In genomic region chr19:3645813-3646212, GRCm38 (mm10) we compare ENCODE assay signal across 13 mouse cellular contexts. TPM values are rescaled to one million over a fixed set of nuclear protein-coding genes. Genes with fewer than 3 reads are reported as not detected.
A peak's percentile ranks its signal among the peaks of the same experiment; 100 is the strongest.
DNase-seq lines count a peak whose midpoint lies in the region; ATAC-seq and TF ChIP-seq lines count a peak whose summit lies in the region.
"Had no signal": no experiment of that assay in that cellular context is flagged by ENCODE, and none has a peak within 500 bp of the region (broad histone marks: within the 10 kb centered on the region; RNA-seq: fewer than 3 reads in every experiment).

No protein-coding gene starts in this region.

- intact Hi-C loops in heart, postnatal 36 days (cut with DNase I): no loop called here
- intact Hi-C loops in left cerebral cortex, postnatal 10 days (cut with DNase I): no loop called here

- peaks cover 8% of the 10 kb centered on the region for H3K36me3 ChIP-seq in heart, embryonic 11.5 days (ENCODE audit: control insufficient read depth, insufficient read depth, low read length)
- peaks cover 37% of the 10 kb centered on the region for H3K36me3 ChIP-seq in megakaryocyte, embryonic 14.5 days (replicated peaks; ENCODE audit: low read length)
- H3K36me3 ChIP-seq in kidney, postnatal 0 days (ENCODE audit: insufficient read depth, low read length): peaks cover 26% of the 10 kb centered on the region
- no peaks in the 10 kb centered on the region for H3K36me3 ChIP-seq in hindbrain, embryonic 14.5 days (replicated peaks; ENCODE audit: control insufficient read depth, insufficient read depth)

- H3K4me2 ChIP-seq in heart, embryonic 11.5 days: no peak overlapping the region
- no peak overlapping the region for H3K4me2 ChIP-seq in kidney, postnatal 0 days (ENCODE audit: low read length)
- no peak overlapping the region for H3K4me2 ChIP-seq in hindbrain, embryonic 14.5 days (replicated peaks)
- H3K4me2 ChIP-seq: forebrain, embryonic 15.5 days had no signal

- peak overlapping the region; percentile 22; the same call in 1 of the 2 replicates for H3K9ac ChIP-seq in heart, embryonic 11.5 days (ENCODE audit: low read depth, low read length)
- no peak overlapping the region for H3K9ac ChIP-seq in kidney, postnatal 0 days (ENCODE audit: low read depth, low read length)
- no peak overlapping the region for H3K9ac ChIP-seq in hindbrain, embryonic 14.5 days
- H3K9ac ChIP-seq: forebrain, embryonic 15.5 days had no signal

- H3K27ac ChIP-seq in heart, embryonic 11.5 days (ENCODE audit: low read depth, low read length): no peak overlapping the region
- peak overlapping the region; percentile 57 for H3K27ac ChIP-seq in kidney, postnatal 0 days
- no peak overlapping the region for H3K27ac ChIP-seq in hindbrain, embryonic 14.5 days
- H3K27ac ChIP-seq: forebrain, embryonic 15.5 days had no signal

- ATAC-seq in heart, embryonic 11.5 days (replicated peaks; ENCODE audit: insufficient number of reproducible peaks, low FRiP score, low TSS enrichment): no peak
- no peak for ATAC-seq in megakaryocyte, adult 5-6 weeks (ENCODE audit: poor library complexity, severe bottlenecking)
- no peak for ATAC-seq in kidney, postnatal 0 days (replicated peaks; ENCODE audit: low FRiP score, low read depth)
- no peak for ATAC-seq in hindbrain, embryonic 14.5 days (ENCODE audit: low FRiP score)
- ATAC-seq: forebrain, embryonic 15.5 days; inflammation-experienced regulatory T-cells, adult 6 months had no signal

- no peak for DNase-seq in heart, postnatal 36 days
- DNase-seq in kidney, postnatal 0 days (ENCODE audit: low spot score): no peak
- DNase-seq in yolk sac, embryonic 10.5 days (ENCODE audit: low spot score): peak; percentile 82
- DNase-seq in left cerebral cortex, postnatal 10 days (ENCODE audit: extremely low spot score in 1 of 2, low spot score in 2 of 2): no peak
- no peak for DNase-seq in hindbrain, embryonic 14.5 days (ENCODE audit: low spot score)
- DNase-seq: cerebellum, adult 8-10 months; gastrocnemius, postnatal 36 days; lung, postnatal 4 days had no signal

- peaks cover 35% of the 10 kb centered on the region for H3K4me1 ChIP-seq in heart, embryonic 11.5 days (ENCODE audit: control insufficient read depth, insufficient read depth, low read length)
- peaks cover 60% of the 10 kb centered on the region for H3K4me1 ChIP-seq in megakaryocyte, embryonic 14.5 days
- peaks cover 12% of the 10 kb centered on the region; the same call in 1 of the 2 replicates for H3K4me1 ChIP-seq in kidney, postnatal 0 days (replicated peaks; ENCODE audit: insufficient read depth, low read length)
- H3K4me1 ChIP-seq in hindbrain, embryonic 14.5 days (replicated peaks; ENCODE audit: control insufficient read depth, insufficient read depth, low read length): peaks cover 16% of the 10 kb centered on the region

- no peaks in the 10 kb centered on the region for H3K9me3 ChIP-seq in heart, embryonic 11.5 days (replicated peaks; ENCODE audit: control insufficient read depth, low read length)
- no peaks in the 10 kb centered on the region for H3K9me3 ChIP-seq in megakaryocyte, embryonic 14.5 days
- H3K9me3 ChIP-seq in kidney, postnatal 0 days (replicated peaks; ENCODE audit: low read length): no peaks in the 10 kb centered on the region
- no peaks in the 10 kb centered on the region for H3K9me3 ChIP-seq in hindbrain, embryonic 14.5 days (ENCODE audit: control insufficient read depth, low read length)
- H3K9me3 ChIP-seq: forebrain, embryonic 15.5 days had no signal

- WGBS in heart, embryonic 11.5 days (ENCODE audit: insufficient replicate concordance): 65% methylated on average over 3 of the region's 3 CpGs
- 82% methylated on average over 3 of the region's 3 CpGs for WGBS in kidney, postnatal 0 days
- 85% methylated on average over 3 of the region's 3 CpGs for WGBS in hindbrain, embryonic 14.5 days

- no peak for TF ChIP-seq CTCF in kidney, postnatal 0 days (IDR thresholded peaks at IDR 0.05; ENCODE audit: low read depth)

- H3K4me3 ChIP-seq in heart, embryonic 11.5 days (ENCODE audit: low read depth, low read length): no peak overlapping the region
- peak overlapping the region; percentile 50 for H3K4me3 ChIP-seq in megakaryocyte, embryonic 14.5 days (replicated peaks)
- no peak overlapping the region for H3K4me3 ChIP-seq in kidney, postnatal 0 days (replicated peaks; ENCODE audit: low read depth, low read length)
- no peak overlapping the region for H3K4me3 ChIP-seq in hindbrain, embryonic 14.5 days (replicated peaks; ENCODE audit: low read length)
- H3K4me3 ChIP-seq: forebrain, embryonic 15.5 days had no signal

- H3K27me3 ChIP-seq in heart, embryonic 11.5 days (ENCODE audit: control insufficient read depth, insufficient read depth, low read length): no peaks in the 10 kb centered on the region
- peaks cover 3% of the 10 kb centered on the region for H3K27me3 ChIP-seq in megakaryocyte, embryonic 14.5 days (replicated peaks)
- no peaks in the 10 kb centered on the region for H3K27me3 ChIP-seq in kidney, postnatal 0 days (ENCODE audit: insufficient read depth, low read length)
- no peaks in the 10 kb centered on the region for H3K27me3 ChIP-seq in hindbrain, embryonic 14.5 days (ENCODE audit: control insufficient read depth, insufficient read depth, low read length)
- H3K27me3 ChIP-seq: forebrain, embryonic 15.5 days had no signal

RNA-seq across cellular contexts. Expression of gene Lrp5, which starts 40.6 kb away (rescaled TPM):
- polyA plus RNA-seq in heart, embryonic 11.5 days (2014; fragmentation: Nextera tagmentation; extraction: Ambion mirVana): 4.6 and 5.3 TPM in 2 replicates
- total RNA-seq in heart, postnatal 36 days (2021): 10 to 100 TPM; 51.3 to 60.3 TPM
- polyA plus RNA-seq in megakaryocyte, embryonic 14.5 days (2012; ENCODE audit: insufficient read depth, low replicate concordance): 11.6 and 18.0 TPM in 2 replicates
- total RNA-seq in megakaryocyte, adult 5-6 weeks (2015): 15.2 and 17.9 TPM in 2 replicates
- 12.5 and 13.6 TPM in 2 replicates for total RNA-seq in megakaryocyte, adult 5-6 weeks (2017)
- polyA plus RNA-seq in kidney, postnatal 0 days (2015; fragmentation: Nextera tagmentation; extraction: Ambion mirVana): 3.3 and 3.5 TPM in 2 replicates
- total RNA-seq in left cerebral cortex, postnatal 10 days (2021): 10 to 100 TPM; 10.1 TPM
- 1.4 and 1.8 TPM in 2 replicates for polyA plus RNA-seq in hindbrain, embryonic 14.5 days (2014; fragmentation: Nextera tagmentation; extraction: Ambion mirVana)
